Mouse (Mus musculus): ENCODE measurements at regions not wholly inside any gene's neighbourhood (a gene's known extent, or its start where the extent isn't known, plus 50 kb on each side); places are given as distances from the start of the nearest gene placed in this dataset.
"Not testable (repeated sequence)": the region's sequence is repeated elsewhere in the genome, so short reads cannot be mapped to it uniquely, and the experiment has no call there.

GRCm38 (mm10) chr6:81801804-81802203 is 121.7 kb upstream of the Gcfc2 start:
- intact Hi-C loops (cut with DNase I; ENCODE audit: low total_unique reads), result no loop called here
- no peak for DNase-seq

- DNase-seq, result no peak
- intact Hi-C loops (cut with DNase I; ENCODE audit: low total_unique reads), result no loop called here
Observed at GRCm38 (mm10) chr6:81805942-81806341, 117.5 kb upstream of the Gcfc2 start.

- intact Hi-C loops (cut with DNase I; ENCODE audit: low total_unique reads), result no loop called here
- DNase-seq, result no peak
Observed at GRCm38 (mm10) chr6:81808712-81809111, 114.8 kb upstream of the Gcfc2 start.

- intact Hi-C loops (cut with DNase I; ENCODE audit: low total_unique reads), result no loop called here
Observed at GRCm38 (mm10) chr6:81815248-81815961, 108.1 kb upstream of the Gcfc2 start.

GRCm38 (mm10) chr6:81815962-81816338 is 107.5 kb upstream of the Gcfc2 start:
- no peak for DNase-seq
- intact Hi-C loops (cut with DNase I; ENCODE audit: low total_unique reads), result no loop called here

More at GRCm38 (mm10) chr6:81815248-81815961, 108.1 kb upstream of the Gcfc2 start:
- DNase-seq, result no peak

GRCm38 (mm10) chr6:81817050-81817827 is 106.2 kb upstream of the Gcfc2 start:
- no peak for DNase-seq
- intact Hi-C loops (cut with DNase I; ENCODE audit: low total_unique reads), result no loop called here

- intact Hi-C loops (cut with DNase I; ENCODE audit: low total_unique reads), result no loop called here
- DNase-seq, result no peak
Observed at GRCm38 (mm10) chr6:81818573-81818972, 104.9 kb upstream of the Gcfc2 start.

GRCm38 (mm10) chr6:81820078-81820477 is 103.4 kb upstream of the Gcfc2 start:
- intact Hi-C loops (cut with DNase I; ENCODE audit: low total_unique reads), result no loop called here
- DNase-seq, result no peak

- intact Hi-C loops (cut with DNase I; ENCODE audit: low total_unique reads), result no loop called here
- DNase-seq, result no peak
Observed at GRCm38 (mm10) chr6:81839474-81840153, 83.9 kb upstream of the Gcfc2 start.

GRCm38 (mm10) chr6:81868207-81868606 is 55.3 kb upstream of the Gcfc2 start:
- DNase-seq; intact Hi-C loops (cut with DNase I; ENCODE audit: low total_unique reads): not testable (repeated sequence)

Measured in gastrocnemius, postnatal 14 days (tissue).